Comparison of ENCODE assay signal across 25 mouse cellular contexts in genomic region chr10:96123885-96124284, GRCm38 (mm10). TPM values are rescaled to one million over a fixed set of nuclear protein-coding genes. Genes with fewer than 3 reads are reported as not detected.
DNase-seq lines count a peak whose midpoint lies in the region; ATAC-seq and TF ChIP-seq lines count a peak whose summit lies in the region.
"Had no signal": no experiment of that assay in that cellular context is flagged by ENCODE, and none has a peak within 500 bp of the region (broad histone marks: within the 10 kb centered on the region; RNA-seq: fewer than 3 reads in every experiment).

No protein-coding gene starts in this region.

- no peaks in the 10 kb centered on the region for H3K79me2 ChIP-seq in MEL (ENCODE audit: control insufficient read depth, insufficient read depth, low read length, poor library complexity)

- H3K4me1 ChIP-seq in MEL (ENCODE audit: control insufficient read depth in 1 of 2, insufficient read depth in 2 of 2, low read length in 2 of 2), result peaks cover 0 to 4% of the 10 kb centered on the region in 2 experiments; a peak in 2 of 4 replicates
- 0 out of 2 replicates have a peak, but pooled peaks cover 3% of the 10 kb centered on the region for H3K4me1 ChIP-seq in limb, embryonic 10.5 days
- H3K4me1 ChIP-seq: embryonic facial prominence, embryonic 12.5 days; forebrain, embryonic 15.5 days; hindbrain, embryonic 13.5 days had no signal

- TF ChIP-seq POLR2A in MEL (IDR thresholded peaks at IDR 0.05; ENCODE audit: control insufficient read depth in 1 of 2, insufficient read depth in 1 of 2, low read depth in 1 of 2, low read length in 2 of 2, poor library complexity in 1 of 2), result no peak

- TF ChIP-seq EP300 in MEL (IDR thresholded peaks at IDR 0.05; ENCODE audit: low read depth in 1 of 2, low read length in 2 of 2), result no peak

- TF ChIP-seq RAD21 in MEL (IDR thresholded peaks at IDR 0.05; ENCODE audit: low read depth, low read length), result no peak

- DNase-seq in MEL (ENCODE audit: low read depth, low spot score), result peak; percentile 29
- DNase-seq in splenic B cell, adult 2 months (ENCODE audit: low read depth, low spot score), result peak; percentile 21
- DNase-seq in adrenal gland, adult 8-10 months, result no peak
- no peak for DNase-seq in limb, embryonic 10.5 days (ENCODE audit: low spot score)
- no peak for DNase-seq in cerebellum, postnatal 10 days
- DNase-seq: adrenal gland, postnatal 14 days; B cell, adult 2 months; cerebellum, adult 18-20 months; cerebellum, adult 9-11 months; embryo, embryonic 11 days; gastrocnemius, postnatal 10 days; heart, postnatal 10 days; heart, postnatal 4 days had no signal

- ATAC-seq in common myeloid progenitor, adult 5-6 weeks (replicated peaks; ENCODE audit: low read depth, poor library complexity, severe bottlenecking), result peak; percentile 77
- peak; percentile 77 for ATAC-seq in megakaryocyte progenitor cell, adult 5-6 weeks (replicated peaks; ENCODE audit: poor library complexity)
- ATAC-seq: CD4-positive, CD25-positive, alpha-beta regulatory T cell, adult 4 months; forebrain, embryonic 15.5 days; hindbrain, postnatal 0 days had no signal

- H3K27ac ChIP-seq in MEL (ENCODE audit: control insufficient read depth, low read depth, low read length), result no peak overlapping the region; the same call in 1 of the 2 replicates
- no peak overlapping the region for H3K27ac ChIP-seq in limb, embryonic 10.5 days
- H3K27ac ChIP-seq: embryonic facial prominence, embryonic 12.5 days; forebrain, embryonic 15.5 days; hindbrain, embryonic 13.5 days; hindbrain, postnatal 0 days had no signal

- no peak for TF ChIP-seq CTCF in MEL (IDR thresholded peaks at IDR 0.05 in 2 of 3, conservative IDR thresholded peaks at IDR 0.05 in 1 of 3; ENCODE audit: control insufficient read depth in 1 of 3, insufficient read depth in 1 of 3, low read depth in 2 of 3, low read length in 3 of 3, poor library complexity in 1 of 3, severe bottlenecking in 1 of 3)

- no peak overlapping the region for H3K4me3 ChIP-seq in MEL (ENCODE audit: control insufficient read depth in 1 of 2, insufficient read depth in 1 of 2, low read depth in 2 of 2, low read length in 2 of 2)
- no peak overlapping the region for H3K4me3 ChIP-seq in limb, embryonic 10.5 days
- H3K4me3 ChIP-seq: embryonic facial prominence, embryonic 12.5 days; forebrain, embryonic 15.5 days; hindbrain, embryonic 13.5 days had no signal

- H3K9ac ChIP-seq in MEL (ENCODE audit: control insufficient read depth, low read depth, low read length, poor library complexity, severe bottlenecking), result no peak overlapping the region
- H3K9ac ChIP-seq: embryonic facial prominence, embryonic 12.5 days; forebrain, embryonic 15.5 days; hindbrain, embryonic 13.5 days had no signal

- H3K27me3 ChIP-seq in MEL (ENCODE audit: control insufficient read depth in 1 of 2, insufficient read depth in 2 of 2, low read length in 2 of 2), result no peaks in the 10 kb centered on the region
- no peaks in the 10 kb centered on the region; the same call in 1 of the 2 replicates for H3K27me3 ChIP-seq in splenic B cell, adult 2 months (ENCODE audit: control insufficient read depth, insufficient read depth, low read length, poor library complexity, severe bottlenecking)
- H3K27me3 ChIP-seq in limb, embryonic 10.5 days (ENCODE audit: low read depth, poor library complexity, severe bottlenecking), result no peaks in the 10 kb centered on the region
- H3K27me3 ChIP-seq: embryonic facial prominence, embryonic 12.5 days; forebrain, embryonic 15.5 days; hindbrain, embryonic 13.5 days had no signal

- 90% methylated on average over 5 of the region's 5 CpGs for WGBS in limb, embryonic 10.5 days

- no peaks in the 10 kb centered on the region for H3K9me3 ChIP-seq in MEL (replicated peaks; ENCODE audit: insufficient read depth, low read length)
- no peaks in the 10 kb centered on the region for H3K9me3 ChIP-seq in limb, embryonic 10.5 days (replicated peaks)
- H3K9me3 ChIP-seq: embryonic facial prominence, embryonic 12.5 days; forebrain, embryonic 15.5 days; hindbrain, embryonic 13.5 days had no signal

- H3K36me3 ChIP-seq in MEL (ENCODE audit: control insufficient read depth in 1 of 2, insufficient read depth in 2 of 2, low read length in 2 of 2), result no peaks in the 10 kb centered on the region; a peak in 1 of 4 replicates
- H3K36me3 ChIP-seq in splenic B cell, adult 2 months (ENCODE audit: control insufficient read depth, insufficient read depth, low read length, poor library complexity, severe bottlenecking), result no peaks in the 10 kb centered on the region
- H3K36me3 ChIP-seq in limb, embryonic 10.5 days, result no peaks in the 10 kb centered on the region
- H3K36me3 ChIP-seq: embryonic facial prominence, embryonic 12.5 days; forebrain, embryonic 15.5 days; G1E; hindbrain, embryonic 13.5 days had no signal

TF ChIP-seq in MEL, 35 proteins besides CTCF, POLR2A, EP300 and RAD21:
- TF ChIP-seq ZKSCAN1 (IDR thresholded peaks at IDR 0.05; ENCODE audit: low read depth, low read length) (no peak), MYC (IDR thresholded peaks at IDR 0.05; ENCODE audit: low read depth, low read length) (no peak), NELFE (IDR thresholded peaks at IDR 0.05; ENCODE audit: low read depth, low read length) (no peak), NRF1 (IDR thresholded peaks at IDR 0.05; ENCODE audit: insufficient read depth, low read depth, low read length, poor library complexity, severe bottlenecking) (no peak), CHD1 (IDR thresholded peaks at IDR 0.05; ENCODE audit: low read depth, low read length) (no peak), GATA1 (IDR thresholded peaks at IDR 0.05; ENCODE audit: low read depth, low read length) (no peak), MYB (IDR thresholded peaks at IDR 0.05; ENCODE audit: low read depth, low read length) (no peak), SIN3A (IDR thresholded peaks at IDR 0.05; ENCODE audit: low read length) (no peak), ZNF384 (IDR thresholded peaks at IDR 0.05; ENCODE audit: low read depth, low read length) (no peak), POLR2AphosphoS5 (IDR thresholded peaks at IDR 0.05; ENCODE audit: borderline replicate concordance, low read depth, low read length) (no peak), MEF2A (IDR thresholded peaks at IDR 0.05; ENCODE audit: extremely low read depth, insufficient replicate concordance, low read depth, low read length, poor library complexity, severe bottlenecking) (no peak), USF2 (IDR thresholded peaks at IDR 0.05; ENCODE audit: borderline replicate concordance in 1 of 2, insufficient read depth in 1 of 2, low read depth in 1 of 2, low read length in 2 of 2) (no peak), ETS1 (IDR thresholded peaks at IDR 0.05; ENCODE audit: low read depth, low read length) (no peak)

RNA-seq across cellular contexts. Expression of gene Gm5426, which starts 12.5 kb away (rescaled TPM):
- total RNA-seq in MEL (2012; rRNA removed), result not detected in 2 replicates
- 1 to 10 TPM in 1 of 2 experiments, not detected in 1; 1.0 TPM for polyA plus RNA-seq in MEL (2012; ENCODE audit: insufficient read depth in 1 of 2, insufficient read length in 2 of 2, low read depth in 1 of 2, low replicate concordance in 2 of 2, missing spikeins in 1 of 2)
- total RNA-seq in common myeloid progenitor, adult 5-6 weeks (2017), result not detected in 2 replicates
- total RNA-seq in megakaryocyte progenitor cell, adult 5-6 weeks (2015), result not detected in 2 replicates
- not detected in 2 replicates for total RNA-seq in megakaryocyte progenitor cell, adult 5-6 weeks (2017)
- not detected for total RNA-seq in adrenal gland, adult 8-10 months (2022)
- polyA plus RNA-seq in limb, embryonic 10.5 days (2016; fragmentation: Nextera tagmentation; extraction: Ambion mirVana), result not detected in 2 replicates
- total RNA-seq: adrenal gland, postnatal 14 days; G1E; gastrocnemius, postnatal 10 days; heart, postnatal 10 days; heart, postnatal 4 days; hindbrain, postnatal 0 days had no signal
- polyA plus RNA-seq: CD4-positive, CD25-positive, alpha-beta regulatory T cell, adult 4 months; embryonic facial prominence, embryonic 12.5 days; forebrain, embryonic 11.5 days; forebrain, embryonic 15.5 days; G1E; gonadal fat pad, adult 2 months; heart, embryonic 14.5 days; hindbrain, embryonic 13.5 days; hindbrain, postnatal 0 days; intestine, embryonic 14.5 days had no signal

Comparison
In these comparisons a context has a peak if more than half of its experiments do, and no peak if none do; other contexts are left out.
1. DNase-seq: peak in MEL (single experiment) and splenic B cell, adult 2 months (single experiment); none in adrenal gland, adult 8-10 months (single experiment), limb, embryonic 10.5 days (single experiment) and cerebellum, postnatal 10 days (0 of 2).